Mouse (Mus musculus) thymus, adult 2 months (tissue): ENCODE measurements around the gene Gm525.

ENCODE experiments used
- CTCF ChIP-seq: fragments of 200-500 bp; IDR thresholded peaks from 2 replicates; pipeline ENCODE4 v1.5.1; 2012; ENCODE audit warnings: mild to moderate bottlenecking, control low read depth, low read length, moderate library complexity, borderline replicate concordance; ENCODE audit not compliant: control insufficient read depth, poor library complexity, insufficient read depth; ENCODE audit errors: extremely low read depth
- POLR2A ChIP-seq: fragments of 200-500 bp; IDR thresholded peaks from 2 replicates; pipeline ENCODE4 v1.6.1; 2012; ENCODE audit warnings: mild to moderate bottlenecking, low read length, control low read depth, moderate library complexity; ENCODE audit not compliant: control insufficient read depth, poor library complexity, insufficient read depth; ENCODE audit errors: extremely low read depth

DNA sequence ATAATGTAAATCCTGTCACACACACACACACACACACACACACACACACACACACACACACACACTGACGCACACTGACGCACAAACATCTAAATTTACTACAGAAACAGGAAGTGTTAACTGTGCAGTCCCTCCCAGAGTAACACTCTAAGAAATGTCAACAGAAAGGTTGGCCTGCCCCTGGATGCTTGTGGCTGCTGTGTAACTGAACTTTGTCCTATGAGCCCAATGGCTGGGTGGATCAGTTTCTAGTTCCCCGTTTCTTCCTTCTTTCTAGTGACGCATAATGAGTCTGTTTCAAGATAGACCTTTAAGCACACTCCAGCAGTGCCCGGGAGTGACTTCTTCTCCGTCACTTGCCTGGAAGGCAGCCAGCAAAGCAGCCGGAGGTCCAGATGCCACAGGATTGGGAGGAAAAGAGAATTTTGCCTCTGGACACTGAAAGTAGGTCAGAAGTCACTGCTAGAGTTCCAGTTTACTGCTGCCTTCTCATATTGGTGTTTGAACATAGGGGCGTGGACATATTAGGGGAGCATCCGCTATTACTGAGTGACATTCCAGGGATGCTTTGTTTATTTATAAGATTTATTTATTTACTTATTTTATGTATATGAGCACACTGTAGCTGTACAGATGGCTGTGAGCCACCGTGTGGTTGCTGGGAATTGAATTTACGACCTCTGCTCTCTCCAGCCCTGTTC is 49.3 kb upstream of the Gm525 start:
- TF ChIP-seq CTCF (no peak), POLR2A (no peak)
